7 mouse cellular contexts compared by ENCODE assay signal in the genomic region with DNA sequence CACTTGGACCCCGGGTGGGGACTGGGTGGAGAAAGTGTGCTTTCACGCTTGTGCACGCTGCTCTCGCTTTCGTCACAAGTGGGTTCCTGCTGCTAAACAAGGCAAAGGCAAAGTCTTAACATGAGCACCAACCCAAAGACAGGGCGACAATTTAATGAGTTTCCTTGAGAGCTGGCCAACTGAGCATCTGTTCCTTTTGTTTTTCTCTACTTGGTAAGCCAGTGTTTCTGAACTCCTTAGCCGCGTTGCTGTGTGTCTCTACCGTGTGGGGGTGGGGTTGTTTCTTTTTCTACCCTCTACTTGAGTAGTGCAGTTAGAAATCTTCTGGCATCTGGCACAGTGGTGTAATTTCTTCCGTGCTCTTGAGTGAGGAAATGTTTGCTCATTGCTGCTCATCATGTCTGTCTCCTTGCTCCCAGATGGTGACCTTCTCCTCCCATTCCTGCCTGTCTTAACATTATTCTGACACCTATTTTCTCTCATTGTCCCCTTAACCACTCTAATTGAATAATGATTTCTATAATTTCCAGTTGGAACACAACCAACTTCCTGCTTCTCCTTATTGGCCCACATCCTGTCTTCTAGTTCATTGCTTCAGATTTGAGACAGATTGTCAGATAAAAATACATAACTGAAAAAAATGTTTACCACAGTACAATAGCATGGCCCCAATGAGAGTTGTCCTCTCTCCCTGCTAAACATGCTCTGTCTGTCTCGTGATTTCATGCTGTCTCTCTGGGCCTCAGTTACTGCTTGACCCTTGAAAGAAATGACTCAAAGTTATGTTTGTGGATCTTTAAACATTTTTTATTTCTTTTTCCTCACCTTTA.
DNase-seq lines count a peak whose midpoint lies in the region; ATAC-seq lines count a peak whose summit lies in the region.

No protein-coding gene starts in this region.

- H3K9me3 ChIP-seq in lung, embryonic 16.5 days (ENCODE audit: control insufficient read depth, low read length): no peaks in the 10 kb centered on the region

- no peaks in the 10 kb centered on the region for H3K27me3 ChIP-seq in lung, embryonic 16.5 days (ENCODE audit: control insufficient read depth, insufficient read depth, low read depth, low read length)

- H3K36me3 ChIP-seq in lung, embryonic 16.5 days (ENCODE audit: control insufficient read depth, insufficient read depth, low read length): no peaks in the 10 kb centered on the region

- H3K4me3 ChIP-seq in lung, embryonic 16.5 days (ENCODE audit: low read length): no peak overlapping the region

- peak; percentile 36 for DNase-seq in layer of hippocampus, adult 9-11 months
- no peak for DNase-seq in layer of hippocampus, postnatal 14 days (ENCODE audit: low spot score in 2 of 2)
- DNase-seq in NIH3T3 (ENCODE audit: low read depth): peak; percentile 30
- peak; percentile 44 for DNase-seq in cerebellum, adult 8-10 months
- peak; percentile 55 for DNase-seq in thymus, postnatal 25 days

- 55% methylated on average over 11 of the region's 11 CpGs for WGBS in lung, embryonic 16.5 days

- ATAC-seq in lung, embryonic 16.5 days (ENCODE audit: low read depth): peak; percentile 71; the same call in 1 of the 2 replicates
- ATAC-seq in erythroblast, adult 5-6 weeks (replicated peaks; ENCODE audit: low FRiP score, poor library complexity, severe bottlenecking): no peak

- H3K4me1 ChIP-seq in lung, embryonic 16.5 days (replicated peaks; ENCODE audit: control insufficient read depth, insufficient read depth, low read length): peaks cover 7% of the 10 kb centered on the region

- H3K4me2 ChIP-seq in lung, embryonic 16.5 days (ENCODE audit: low read depth, low read length): no peak overlapping the region

- peak overlapping the region; percentile 2; the same call in 1 of the 2 replicates for H3K27ac ChIP-seq in lung, embryonic 16.5 days (ENCODE audit: low read length)

- no peak overlapping the region for H3K9ac ChIP-seq in lung, embryonic 16.5 days (ENCODE audit: low read length)

Comparison
In these comparisons a context has a peak if more than half of its experiments do, and no peak if none do; other contexts are left out.
1. DNase-seq: peak in layer of hippocampus, adult 9-11 months (single experiment), NIH3T3 (single experiment), cerebellum, adult 8-10 months (single experiment) and thymus, postnatal 25 days (single experiment); none in layer of hippocampus, postnatal 14 days (0 of 2).